Mouse (Mus musculus): ENCODE results near the gene Mrgprg.

GRCm38 (mm10) chr7:143776137-143776536, 9.3 kb upstream of the Mrgprg start:
- TF ChIP-seq POLR2A (IDR thresholded peaks at IDR 0.05; ENCODE audit: control insufficient read depth, low read depth, low read length) (no peak), CTCF (IDR thresholded peaks at IDR 0.05; ENCODE audit: control insufficient read depth, insufficient read depth, insufficient replicate concordance, low read depth, low read length) (no peak)

Data from testis, adult 2 months (tissue).